Mouse (Mus musculus) G1E (cell line): Measurements from ENCODE around the gene Kcnq1. TPM values are rescaled to one million over a fixed set of nuclear protein-coding genes. Genes with fewer than 3 reads are reported as not detected.

Source experiments
- ATAC-seq: 2 replicates; pipeline ENCODE4 v1.8.0; 2016; ENCODE audit warnings: mild to moderate bottlenecking; ENCODE audit not compliant: insufficient number of reproducible peaks, poor library complexity, low FRiP score, severe bottlenecking; ENCODE audit errors: extremely low read depth
- DNase-seq: peaks from one replicate; pipeline ENCODE4 v3.0.0; 2012; ENCODE audit warnings: low spot score
- H3K27me3 ChIP-seq: 2 replicates; pipeline ENCODE4 v1.6.1; 2012; ENCODE audit warnings: mild to moderate bottlenecking, low read length, inconsistent platforms; ENCODE audit not compliant: insufficient read depth
- H3K36me3 ChIP-seq: replicated peaks from 2 replicates; pipeline ENCODE3; 2012; ENCODE audit warnings: mild to moderate bottlenecking, inconsistent platforms
- H3K4me1 ChIP-seq: 2 replicates; pipeline ENCODE4 v1.6.1; 2012; ENCODE audit warnings: low read depth, low read length, inconsistent platforms, mixed read lengths; ENCODE audit not compliant: insufficient read depth
- H3K4me3 ChIP-seq: 2 replicates; pipeline ENCODE4 v1.5.1; 2012; ENCODE audit warnings: low read depth, mild to moderate bottlenecking, inconsistent platforms, low read length, moderate library complexity, mixed read lengths
- H3K9me3 ChIP-seq: replicated peaks from 2 replicates; pipeline ENCODE4 v1.6.1; 2012; ENCODE audit warnings: inconsistent platforms
- CTCF ChIP-seq: IDR thresholded peaks from 2 replicates; pipeline ENCODE4 v1.5.1; 2012; ENCODE audit warnings: low read depth, low read length, inconsistent platforms, mixed read lengths
- GATA1 ChIP-seq: IDR thresholded peaks from 2 replicates; pipeline ENCODE4 v1.6.1; 2012; ENCODE audit warnings: borderline replicate concordance, low read length, inconsistent platforms, mixed read lengths
- GATA2 ChIP-seq: IDR thresholded peaks from 2 replicates; pipeline ENCODE4 v1.6.1; 2012; ENCODE audit warnings: low read depth, low read length, inconsistent platforms, borderline replicate concordance
- POLR2AphosphoS5 ChIP-seq: IDR thresholded peaks from 2 replicates; pipeline ENCODE4 v1.6.1; 2012; ENCODE audit warnings: low read depth, low read length, inconsistent platforms; ENCODE audit not compliant: insufficient replicate concordance
- TAL1 ChIP-seq: conservative IDR thresholded peaks from 2 replicates; pipeline ENCODE4 v1.6.1; 2012; ENCODE audit warnings: low read depth, low read length, inconsistent platforms, mixed read lengths
- polyA plus RNA-seq: library from polyadenylated mRNA; stranded (reverse); fragments of >175 nt; gene quantifications from 2 replicates; pipeline ENCODE4 v1.2.3, GENCODE M21; 2012
- total RNA-seq, 2 experiments: library from RNA; stranded (forward) in 1 of 2; stranded (reverse) in 1 of 2; fragments of 200-1000 nt in 1 of 2; fragments of >200 nt in 1 of 2; fragmentation: Nextera tagmentation in 1 of 2; gene quantifications; 2 replicates each; pipeline ENCODE4 v1.2.3; 2014 to 2017

Kcnq1 gene
- total RNA-seq (2014; fragmentation: Nextera tagmentation) = not detected in 2 replicates
- 0.12 TPM in 1 of 2 replicates, not detected in the other for total RNA-seq (2017)
- not detected in 2 replicates for polyA plus RNA-seq

GRCm38 (mm10) chr7:143106062-143106461 lies at the start of gene Kcnq1:
TSS of gene Kcnq1 (plus strand) at chr7:143106362.
- no peaks in the 10 kb centered on the region for H3K9me3 ChIP-seq
- no peak for DNase-seq
- H3K27me3 ChIP-seq = peaks cover 13% of the 10 kb centered on the region
- TF ChIP-seq GATA2 = no peak
- TF ChIP-seq TAL1 = no peak
- TF ChIP-seq CTCF = no peak
- no peak for TF ChIP-seq POLR2AphosphoS5
- no peak for TF ChIP-seq GATA1
- no peaks in the 10 kb centered on the region for H3K36me3 ChIP-seq
- H3K4me3 ChIP-seq = no peak within 1 kb of the TSS
- H3K4me1 ChIP-seq = no peaks in the 10 kb centered on the region
- no peak for ATAC-seq

DNA sequence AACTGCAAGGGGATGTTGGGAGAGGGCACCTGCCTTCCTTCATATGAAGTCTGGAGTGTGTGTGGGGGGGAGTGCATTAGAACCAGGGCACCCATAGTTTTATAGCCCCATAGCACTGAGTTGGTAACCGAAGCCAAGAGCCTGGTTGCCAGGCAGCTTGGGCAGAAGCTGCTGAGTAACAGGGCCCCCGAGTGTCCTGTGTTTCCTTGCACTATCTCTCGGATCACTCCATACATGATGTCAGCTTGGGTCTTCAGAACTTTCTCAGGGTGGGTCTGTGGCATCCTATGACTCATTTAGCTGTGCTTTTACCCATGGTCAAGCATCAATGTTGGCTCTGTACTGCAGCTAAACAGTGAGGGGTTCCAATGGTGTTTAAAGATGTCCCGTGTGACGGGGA lies 49.1 kb upstream of the Kcnq1 start:
- Histone ChIP-seq H3K36me3 (peaks cover 71% of the 10 kb centered on the region), H3K4me3 (peak overlapping the region; percentile 41; the same call in 1 of the 2 replicates), H3K27me3 (peaks cover 11% of the 10 kb centered on the region), H3K9me3 (peaks cover 2% of the 10 kb centered on the region; the same call in 1 of the 2 replicates), H3K4me1 (peaks cover 97% of the 10 kb centered on the region)
- ATAC-seq (no peak), DNase-seq (no peak)
- no peak for TF ChIP-seq CTCF
- no peak for TF ChIP-seq POLR2AphosphoS5
- no peak for TF ChIP-seq GATA1
- TF ChIP-seq GATA2 = no peak
- no peak for TF ChIP-seq TAL1

- Histone ChIP-seq H3K9me3 (peaks cover 2% of the 10 kb centered on the region; the same call in 1 of the 2 replicates), H3K27me3 (peaks cover 11% of the 10 kb centered on the region), H3K4me1 (peaks cover 97% of the 10 kb centered on the region), H3K4me3 (peak overlapping the region; percentile 44; the same call in 1 of the 2 replicates), H3K36me3 (peaks cover 78% of the 10 kb centered on the region)
- TF ChIP-seq GATA2 (no peak), TAL1 (0 out of 2 replicates have a peak, but pooled peaks have one; percentile 11), GATA1 (no peak), POLR2AphosphoS5 (no peak)
- DNase-seq (no peak), ATAC-seq (peak; percentile 16; the same call in 1 of the 2 replicates)
These were observed 48.4 kb upstream of the Kcnq1 start for GRCm38 (mm10) chr7:143057667-143058220.

- TF ChIP-seq CTCF (no peak), GATA2 (no peak), TAL1 (no peak; the same call in 1 of the 2 replicates), POLR2AphosphoS5 (no peak), GATA1 (no peak)
- peaks cover 11% of the 10 kb centered on the region for H3K27me3 ChIP-seq
- H3K4me1 ChIP-seq = peaks cover 97% of the 10 kb centered on the region
- no peak for DNase-seq
- no peaks in the 10 kb centered on the region for H3K9me3 ChIP-seq
- ATAC-seq = no peak
- peak overlapping the region; percentile 44; the same call in 1 of the 2 replicates for H3K4me3 ChIP-seq
- peaks cover 83% of the 10 kb centered on the region for H3K36me3 ChIP-seq
These were observed 47.9 kb upstream of the Kcnq1 start for GRCm38 (mm10) chr7:143058221-143058697.

GRCm38 (mm10) chr7:143059202-143059870 lies 46.8 kb upstream of the Kcnq1 start:
- no peak overlapping the region for H3K4me3 ChIP-seq
- H3K36me3 ChIP-seq = peaks cover 89% of the 10 kb centered on the region
- DNase-seq = no peak
- peaks cover 14% of the 10 kb centered on the region for H3K27me3 ChIP-seq
- ATAC-seq = no peak
- peaks cover 90% of the 10 kb centered on the region for H3K4me1 ChIP-seq
- H3K9me3 ChIP-seq = no peaks in the 10 kb centered on the region
- no peak for TF ChIP-seq TAL1
- TF ChIP-seq GATA1 = no peak
- TF ChIP-seq POLR2AphosphoS5 = no peak
- no peak for TF ChIP-seq GATA2
- no peak for TF ChIP-seq CTCF

DNA sequence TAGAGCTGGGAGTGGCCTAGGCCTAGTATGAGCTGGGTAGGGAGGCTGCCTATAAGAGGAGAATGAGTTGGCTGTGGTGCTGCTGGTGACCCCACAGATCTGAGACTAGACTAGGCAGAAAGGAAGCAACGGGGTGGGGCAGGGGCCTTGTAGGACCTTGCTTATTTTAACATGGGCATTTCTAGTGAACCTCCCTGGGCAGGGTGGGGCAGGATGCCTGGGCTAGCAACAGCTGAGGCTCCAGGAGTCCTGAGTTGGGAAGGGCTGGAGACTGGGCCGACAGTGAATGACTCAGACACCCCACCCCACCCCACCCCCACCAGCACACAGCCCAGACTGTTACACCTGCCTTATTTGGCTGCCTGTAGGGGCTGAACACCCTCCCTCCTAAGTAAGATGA lies 43.5 kb upstream of the Kcnq1 start:
- ATAC-seq (no peak), DNase-seq (no peak)
- H3K4me1 ChIP-seq = peaks cover 86% of the 10 kb centered on the region
- H3K9me3 ChIP-seq = no peaks in the 10 kb centered on the region
- H3K36me3 ChIP-seq = peaks cover 98% of the 10 kb centered on the region
- no peak for TF ChIP-seq GATA1
- no peak for TF ChIP-seq CTCF
- no peak for TF ChIP-seq GATA2
- TF ChIP-seq POLR2AphosphoS5 = no peak
- TF ChIP-seq TAL1 = no peak
- H3K27me3 ChIP-seq = peaks cover 12% of the 10 kb centered on the region
- no peak overlapping the region for H3K4me3 ChIP-seq
